Mouse (Mus musculus): Measurements from ENCODE around the gene Lrrc7.

Lrrc7 gene

GRCm38 (mm10) chr3:158561987-158562360, at the start of gene Lrrc7:
TSS of gene Lrrc7 (minus strand) at chr3:158562221.
- DNase-seq (ENCODE audit: low spot score) = peak; percentile 23

- no peak for DNase-seq (ENCODE audit: low spot score)
Measured at GRCm38 (mm10) chr3:158607065-158607464, 45.0 kb upstream of the Lrrc7 start.

- no peak for DNase-seq (ENCODE audit: low spot score)
Measured at GRCm38 (mm10) chr3:158605274-158605673, 43.3 kb upstream of the Lrrc7 start.

- no peak for DNase-seq (ENCODE audit: low spot score)
Measured at GRCm38 (mm10) chr3:158561256-158561986, 600 bp downstream of the Lrrc7 start.

- DNase-seq (ENCODE audit: low spot score) = no peak
Measured at GRCm38 (mm10) chr3:158560891-158561255, 1.1 kb downstream of the Lrrc7 start.

GRCm38 (mm10) chr3:158559691-158560650, 2.0 kb downstream of the Lrrc7 start:
- DNase-seq (ENCODE audit: low spot score) = no peak

GRCm38 (mm10) chr3:158559131-158559658, 2.8 kb downstream of the Lrrc7 start:
- no peak for DNase-seq (ENCODE audit: low spot score)

GRCm38 (mm10) chr3:158558631-158559030, 3.4 kb downstream of the Lrrc7 start:
- no peak for DNase-seq (ENCODE audit: low spot score)

GRCm38 (mm10) chr3:158554280-158554679, 7.7 kb downstream of the Lrrc7 start:
- no peak for DNase-seq (ENCODE audit: low spot score)

GRCm38 (mm10) chr3:158552105-158552504, 9.9 kb downstream of the Lrrc7 start:
- no peak for DNase-seq (ENCODE audit: low spot score)

- no peak for DNase-seq (ENCODE audit: low spot score)
Measured at GRCm38 (mm10) chr3:158543481-158543880, 18.5 kb downstream of the Lrrc7 start.

- DNase-seq (ENCODE audit: low spot score) = no peak
Measured at GRCm38 (mm10) chr3:158532859-158533258, 29.2 kb downstream of the Lrrc7 start.

GRCm38 (mm10) chr3:158528471-158528870, 33.5 kb downstream of the Lrrc7 start:
- no peak for DNase-seq (ENCODE audit: low spot score)

GRCm38 (mm10) chr3:158493730-158494129, 68.3 kb downstream of the Lrrc7 start:
- DNase-seq (ENCODE audit: low spot score) = no peak

- no peak for DNase-seq (ENCODE audit: low spot score)
Measured at GRCm38 (mm10) chr3:158479677-158480076, 82.3 kb downstream of the Lrrc7 start.

GRCm38 (mm10) chr3:158400600-158400999, 161.4 kb downstream of the Lrrc7 start:
- DNase-seq (ENCODE audit: low spot score) = no peak

GRCm38 (mm10) chr3:158391534-158391933, 170.5 kb downstream of the Lrrc7 start:
- no peak for DNase-seq (ENCODE audit: low spot score)

- no peak for DNase-seq (ENCODE audit: low spot score)
Measured at GRCm38 (mm10) chr3:158388076-158388454, 174.0 kb downstream of the Lrrc7 start.

GRCm38 (mm10) chr3:158387413-158388075, 174.5 kb downstream of the Lrrc7 start:
- no peak for DNase-seq (ENCODE audit: low spot score)

- DNase-seq (ENCODE audit: low spot score) = no peak
Measured at GRCm38 (mm10) chr3:158386848-158387247, 175.2 kb downstream of the Lrrc7 start.

- peak; percentile 15 for DNase-seq (ENCODE audit: low spot score)
Measured at GRCm38 (mm10) chr3:158375885-158376284, 186.1 kb downstream of the Lrrc7 start.

GRCm38 (mm10) chr3:158369169-158369568, 192.9 kb downstream of the Lrrc7 start:
- no peak for DNase-seq (ENCODE audit: low spot score)
